Mouse (Mus musculus) cortical plate, adult 2 months (tissue): ENCODE measurements around the gene 1110051M20Rik.

Experiments used
- CTCF ChIP-seq: fragments of 200-500 bp; IDR thresholded peaks from 2 replicates; pipeline ENCODE4 v1.5.1; 2011; ENCODE audit warnings: mild to moderate bottlenecking, control low read depth, low read length; ENCODE audit not compliant: insufficient read depth; ENCODE audit errors: extremely low read depth
- POLR2A ChIP-seq: fragments of 200-500 bp; IDR thresholded peaks from 2 replicates; pipeline ENCODE4 v1.6.1; 2011; ENCODE audit warnings: mild to moderate bottlenecking, low read length, control low read depth; ENCODE audit not compliant: insufficient read depth; ENCODE audit errors: extremely low read depth

DNA sequence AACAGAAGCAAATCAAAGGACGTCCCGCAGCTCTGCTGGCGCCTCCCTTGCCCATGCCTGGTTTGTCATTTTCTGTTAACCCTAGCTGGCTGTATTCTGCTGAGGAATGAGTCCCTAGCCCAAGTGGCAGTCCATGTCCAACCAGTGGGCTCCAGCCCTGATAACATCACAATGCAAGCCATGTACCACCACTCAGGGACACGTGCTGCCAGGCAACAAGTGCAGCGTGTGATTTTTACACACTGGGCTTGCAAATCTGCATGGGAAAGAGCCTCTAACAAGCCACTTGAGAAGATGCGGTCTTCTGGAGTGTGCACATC lies 13.9 kb downstream of the 1110051M20Rik start:
- no peak for TF ChIP-seq POLR2A
- no peak for TF ChIP-seq CTCF
